Mouse (Mus musculus): ENCODE data around the gene B4gat1. TPM values are rescaled to one million over a fixed set of nuclear protein-coding genes. Genes with fewer than 3 reads are reported as not detected.

Gene B4gat1
- total RNA-seq (2023), result 1 to 10 TPM; 4.5 to 5.3 TPM

DNA sequence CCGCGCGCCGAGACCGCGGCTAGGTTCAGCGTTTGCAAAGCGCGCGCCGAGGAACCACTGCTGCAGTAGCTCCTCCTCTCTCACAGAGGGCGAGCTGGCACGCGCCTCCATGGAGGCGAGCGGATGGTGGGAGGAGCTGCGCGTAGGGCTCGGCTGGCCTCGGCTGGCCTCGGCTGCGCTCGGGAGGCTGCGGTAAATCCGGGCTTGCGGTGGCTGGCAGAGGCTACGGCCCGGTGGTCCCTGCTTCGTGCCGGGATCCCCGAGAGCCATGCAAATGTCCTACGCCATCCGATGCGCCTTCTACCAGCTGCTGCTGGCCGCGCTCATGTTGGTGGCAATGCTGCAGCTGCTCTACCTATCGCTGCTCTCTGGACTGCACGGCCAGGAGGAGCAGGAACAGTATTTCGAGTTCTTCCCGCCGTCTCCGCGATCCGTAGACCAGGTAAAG, at the start of gene B4gat1, which contains the start of gene AC124502.3:
B4gat1 (plus strand) TSS at position 118 of the 448 bp plus-strand sequence.
AC124502.3 (plus strand) TSS at position 183 of the 448 bp plus-strand sequence.

GRCm38 (mm10) chr19:4990256-4990625, 48.4 kb upstream of the B4gat1 start, which contains the start of gene Npas4:
Npas4 (minus strand) TSS chr19:4990316.

GRCm38 (mm10) chr19:5023621-5024479, 14.8 kb upstream of the B4gat1 start, which contains the start of gene Slc29a2:
Slc29a2 (plus strand) TSS chr19:5023860.

DNA sequence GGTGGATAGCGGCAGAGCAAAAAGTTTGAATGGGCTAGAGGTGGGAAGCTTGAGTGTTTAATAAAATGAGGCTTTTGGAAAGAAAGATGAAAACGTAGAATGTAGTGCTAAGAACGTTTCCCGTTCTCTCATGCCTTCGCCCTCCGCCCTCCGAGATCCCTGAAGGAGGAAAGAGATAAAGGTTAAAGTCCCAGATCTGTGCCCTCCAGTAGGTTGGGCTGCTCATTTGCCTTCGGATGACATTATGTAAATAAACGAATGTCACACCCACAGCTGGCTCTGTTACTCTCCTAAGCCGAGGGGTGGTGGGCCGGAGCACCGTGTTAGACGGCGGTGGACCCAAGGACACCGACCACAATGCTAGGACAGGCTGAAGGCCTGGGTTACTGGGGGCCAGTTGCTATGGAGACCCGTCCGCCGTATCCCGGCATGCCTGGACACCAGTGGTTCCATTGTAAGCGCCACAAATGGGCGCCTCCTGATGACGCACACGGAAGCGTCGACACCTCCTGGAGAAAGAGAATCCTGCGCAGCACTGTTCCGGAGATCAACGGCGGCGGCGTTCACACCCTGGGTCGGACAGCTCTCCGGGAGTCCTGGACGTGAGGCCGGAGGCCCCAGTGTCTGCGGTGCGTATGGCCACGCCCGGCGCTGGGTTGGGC, 2.4 kb downstream of the B4gat1 start, which contains the start of gene Brms1:
Brms1 (plus strand) TSS at position 493 of the 662 bp plus-strand sequence.

DNA sequence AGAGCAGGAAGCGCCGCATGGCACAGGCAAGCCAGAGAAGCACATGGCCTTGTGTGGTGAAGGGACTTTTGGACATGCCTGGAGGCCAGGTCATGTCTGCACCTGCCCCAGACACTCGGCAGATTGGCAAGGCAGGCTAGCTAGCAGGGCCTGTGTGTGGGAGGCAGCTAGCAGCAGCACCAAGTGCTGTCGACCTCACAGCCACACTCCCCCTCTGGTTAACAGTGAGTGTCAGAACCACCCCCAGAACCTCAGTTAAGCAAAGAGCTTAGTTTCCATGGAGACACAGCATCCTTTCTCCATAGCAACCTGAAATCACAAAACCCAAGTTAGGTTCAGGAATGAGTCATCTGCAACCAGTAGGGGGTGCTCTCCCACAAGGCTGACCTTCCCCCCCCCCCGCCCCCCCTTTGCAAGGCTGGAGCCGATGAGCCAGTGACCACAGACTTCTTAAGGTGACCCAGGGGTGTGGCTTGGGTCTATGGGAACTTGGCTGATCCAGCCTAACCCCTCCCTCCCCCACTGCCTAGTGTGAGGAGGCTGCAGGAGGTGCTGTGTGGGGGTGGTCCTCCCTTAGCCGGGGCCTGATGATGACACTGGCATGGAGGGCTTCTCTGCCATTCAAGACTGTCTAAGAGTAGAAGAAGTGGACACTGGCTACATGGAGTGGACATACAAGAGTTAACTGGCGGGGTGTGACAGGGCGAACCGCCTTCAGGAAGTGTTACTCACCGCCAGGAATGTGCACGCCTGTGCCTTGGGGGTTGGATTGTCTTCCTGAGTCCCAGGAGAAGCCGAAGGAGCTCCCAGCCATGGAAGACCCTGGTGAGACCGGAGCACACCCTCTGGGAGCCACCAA, 11.7 kb downstream of the B4gat1 start, which contains the start of gene Rin1:
Rin1 (plus strand) TSS at position 435 of the 859 bp plus-strand sequence.

DNA sequence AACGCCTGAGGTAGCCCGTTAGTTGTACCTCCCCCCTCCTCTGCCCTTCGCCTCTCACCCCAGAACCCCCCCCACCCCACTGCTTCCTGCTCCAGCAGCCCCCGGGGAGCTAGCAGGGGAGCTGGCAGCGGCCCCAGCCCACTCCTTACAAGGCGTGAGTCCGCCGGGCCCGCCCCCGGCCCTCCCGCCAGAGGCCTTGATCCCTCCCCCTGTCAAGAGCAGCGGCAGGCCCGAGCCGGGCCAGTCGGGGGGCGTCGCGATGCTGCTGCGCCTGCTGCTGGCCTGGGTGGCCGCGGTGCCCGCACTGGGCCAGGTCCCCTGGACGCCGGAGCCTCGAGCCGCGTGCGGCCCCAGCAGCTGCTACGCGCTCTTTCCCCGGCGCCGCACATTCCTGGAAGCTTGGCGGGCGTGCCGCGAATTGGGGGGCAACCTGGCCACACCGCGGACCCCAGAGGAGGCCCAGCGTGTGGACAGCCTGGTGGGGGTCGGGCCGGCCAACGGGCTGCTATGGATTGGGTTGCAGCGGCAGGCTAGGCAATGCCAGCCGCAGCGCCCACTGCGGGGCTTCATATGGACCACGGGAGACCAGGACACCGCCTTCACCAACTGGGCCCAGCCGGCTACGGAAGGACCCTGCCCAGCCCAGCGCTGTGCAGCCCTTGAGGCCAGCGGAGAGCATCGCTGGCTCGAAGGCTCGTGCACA, 29.4 kb downstream of the B4gat1 start, which contains the start of gene Cd248:
Cd248 (plus strand) TSS at position 212 of the 703 bp plus-strand sequence.

DNA sequence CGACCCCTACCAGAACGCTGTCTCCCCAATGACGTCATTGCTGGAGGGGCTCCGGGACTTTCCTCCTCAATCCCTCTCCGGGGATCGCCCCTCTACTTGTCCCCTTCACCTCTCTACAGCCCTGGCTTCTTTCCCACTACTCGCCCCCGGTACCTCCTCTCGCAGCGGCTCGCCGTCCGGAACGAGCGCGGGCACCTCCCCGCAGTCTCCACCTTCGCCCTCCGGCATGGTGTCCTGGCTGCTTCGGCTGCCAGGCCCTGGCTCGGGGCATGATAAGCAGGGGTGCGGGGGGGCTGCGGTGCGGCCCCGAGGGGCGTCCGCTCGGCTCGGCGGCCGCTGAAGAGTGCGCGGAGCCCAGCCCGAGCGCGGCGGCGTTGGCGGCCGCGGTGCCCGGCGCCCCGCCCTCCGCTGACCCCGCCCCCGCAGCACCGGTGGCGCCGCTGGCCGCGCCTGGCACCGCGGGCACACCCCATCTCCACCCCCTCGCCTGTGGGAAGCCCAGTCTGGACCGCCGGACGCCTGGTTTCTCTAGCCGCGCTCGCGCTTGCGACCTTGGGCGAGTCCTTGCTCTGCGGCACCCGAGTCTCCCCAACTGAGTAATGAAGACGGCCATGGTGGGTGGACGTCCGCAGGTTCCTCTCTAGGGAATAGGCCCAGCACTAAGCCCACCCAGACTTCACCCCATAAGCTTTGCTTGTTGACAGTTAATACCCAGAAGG, 46.7 kb downstream of the B4gat1 start, which contains the start of gene Tmem151a:
Tmem151a (minus strand) TSS at position 387 of the 719 bp plus-strand sequence.

DNA sequence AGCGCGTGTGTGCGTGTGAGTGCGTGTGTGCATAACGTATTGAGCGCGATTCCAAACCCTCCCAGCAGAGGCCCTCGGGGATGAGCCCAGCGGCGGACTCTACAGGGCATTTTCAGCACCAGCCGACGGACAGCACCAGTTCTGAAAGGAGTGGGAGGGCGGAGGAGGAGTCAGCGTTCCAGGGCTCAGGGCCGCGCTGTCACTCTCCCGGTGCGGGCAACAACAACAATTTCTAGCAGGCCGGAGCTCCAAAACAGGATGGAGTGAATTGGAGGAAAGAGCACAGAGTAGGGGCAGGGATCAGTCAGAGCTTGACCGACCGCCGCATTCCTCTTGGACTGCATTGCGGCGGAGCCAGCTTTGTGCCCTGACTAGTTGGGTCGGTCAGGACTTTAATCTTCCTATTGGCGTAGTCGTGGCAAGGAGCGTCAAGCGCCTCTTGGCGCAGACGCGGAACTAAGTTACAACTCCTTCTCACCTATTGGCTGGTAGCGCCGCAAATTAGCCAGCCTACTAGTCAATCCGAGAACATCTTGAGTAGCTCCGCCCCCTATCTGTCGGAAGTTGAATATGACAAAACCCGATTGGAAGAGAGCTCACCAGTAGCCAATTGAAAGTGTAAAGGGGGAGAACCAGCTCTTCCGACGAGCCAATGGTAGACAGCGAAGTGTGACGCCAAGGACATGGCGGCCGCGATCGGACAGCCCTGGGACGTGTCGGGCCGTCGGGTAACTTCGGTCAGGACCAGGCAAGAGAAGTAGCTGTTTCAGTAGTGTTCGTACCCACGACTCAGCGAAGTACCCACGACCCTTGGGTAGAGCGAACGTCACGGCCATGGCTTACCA, 49.5 kb downstream of the B4gat1 start, which contains the start of gene Yif1a:
Yif1a (plus strand) TSS at position 655 of the 845 bp plus-strand sequence.

Other genes with a start within 250 kb of the B4gat1 start
- 100 to 1,000 TPM in 1 of 2 experiments, 10 to 100 TPM in 1; 98.1 to 112 TPM for gene Rbm4, start 244.9 kb upstream of the B4gat1 start, total RNA-seq (2023)
- gene Gm21992, start 227.2 kb upstream of the B4gat1 start, total RNA-seq (2023), result 10 to 100 TPM; 27.8 to 51.8 TPM
- 10 to 100 TPM; 84.8 to 95.2 TPM for gene Rbm14, start 227.2 kb upstream of the B4gat1 start, total RNA-seq (2023)
- 10 to 100 TPM; 51.0 to 53.8 TPM for gene Ccs, start 199.5 kb upstream of the B4gat1 start, total RNA-seq (2023)
- gene Ccdc87, start 199.5 kb upstream of the B4gat1 start, total RNA-seq (2023), result not detected
- 1 to 10 TPM; 3.8 to 4.1 TPM for gene Ctsf, start 183.7 kb upstream of the B4gat1 start, total RNA-seq (2023)
- gene Actn3, start 160.9 kb upstream of the B4gat1 start, total RNA-seq (2023), result under 1 TPM in 1 of 2 experiments, not detected in 1; 0.27 TPM
- 1 to 10 TPM; 5.0 to 6.1 TPM for gene Zdhhc24, start 160.2 kb upstream of the B4gat1 start, total RNA-seq (2023)
- 1 to 10 TPM; 1.9 to 3.3 TPM for gene Bbs1, start 132.2 kb upstream of the B4gat1 start, total RNA-seq (2023)
- gene Dpp3, start 110.5 kb upstream of the B4gat1 start, total RNA-seq (2023), result 10 to 100 TPM; 89.3 to 95.6 TPM
- 1 to 10 TPM; 2.3 to 2.9 TPM for gene Peli3, start 95.7 kb upstream of the B4gat1 start, total RNA-seq (2023)
- gene Mrpl11, start 76.7 kb upstream of the B4gat1 start, total RNA-seq (2023), result 10 to 100 TPM; 32.4 to 35.4 TPM
- 1 to 10 TPM in 1 of 2 experiments, under 1 TPM in 1; 0.90 to 1.7 TPM for gene Npas4, start 48.5 kb upstream of the B4gat1 start, total RNA-seq (2023)
- gene Slc29a2, start 15.0 kb upstream of the B4gat1 start, total RNA-seq (2023), result 1 to 10 TPM; 2.6 to 4.2 TPM
- gene AC124502.3, start 65 bp downstream of the B4gat1 start, total RNA-seq (2023), result 1 to 10 TPM; 1.7 to 2.2 TPM
- 10 to 100 TPM; 60.1 to 63.1 TPM for gene Brms1, start 2.5 kb downstream of the B4gat1 start, total RNA-seq (2023)
- gene Rin1, start 11.7 kb downstream of the B4gat1 start, total RNA-seq (2023), result 10 to 100 TPM in 1 of 2 experiments, 1 to 10 TPM in 1; 7.5 to 11.2 TPM
- gene Cd248, start 29.3 kb downstream of the B4gat1 start, total RNA-seq (2023), result not detected
- gene Tmem151a, start 46.7 kb downstream of the B4gat1 start, total RNA-seq (2023), result 1 to 10 TPM in 1 of 2 experiments, not detected in 1; 1.0 TPM
- gene Yif1a, start 49.7 kb downstream of the B4gat1 start, total RNA-seq (2023), result 10 to 100 TPM; 25.6 to 32.2 TPM
- 1 to 10 TPM; 3.4 to 3.6 TPM for gene Cnih2, start 59.7 kb downstream of the B4gat1 start, total RNA-seq (2023)
- gene Rab1b, start 68.2 kb downstream of the B4gat1 start, total RNA-seq (2023), result 100 to 1,000 TPM; 103 to 108 TPM
- 10 to 100 TPM; 26.7 to 27.9 TPM for gene Klc2, start 79.7 kb downstream of the B4gat1 start, total RNA-seq (2023)
- gene Pacs1, start 234.3 kb downstream of the B4gat1 start, total RNA-seq (2023), result 100 to 1,000 TPM; 102 to 103 TPM